Mouse (Mus musculus) lung, embryonic 16.5 days (tissue): Measurements from ENCODE around the gene Galnt10. TPM values are rescaled to one million over a fixed set of nuclear protein-coding genes. Genes with fewer than 3 reads are reported as not detected.
A peak's percentile ranks its signal among the peaks of the same experiment; 100 is the strongest.

Experiments
- ATAC-seq: fragments of 200-750 bp; cut with Nextera tagmentation; 2 replicates; pipeline ENCODE4 v1.8.0; 2017; ENCODE audit warnings: low read depth, mild to moderate bottlenecking, moderate library complexity
- H3K27ac ChIP-seq: fragments of 300-500 bp; sonication (generic); 2 replicates; pipeline ENCODE4 v1.5.1; 2014; ENCODE audit warnings: mild to moderate bottlenecking, control low read depth, low read length
- H3K27me3 ChIP-seq: fragments of 300-500 bp; sonication (generic); 2 replicates; pipeline ENCODE4 v1.6.1; 2014; ENCODE audit warnings: low read depth, low read length, mixed read lengths; ENCODE audit not compliant: control insufficient read depth, insufficient read depth
- H3K36me3 ChIP-seq: fragments of 300-500 bp; sonication (generic); 2 replicates; pipeline ENCODE4 v1.6.1; 2014; ENCODE audit warnings: low read length; ENCODE audit not compliant: control insufficient read depth, insufficient read depth
- H3K4me1 ChIP-seq: fragments of 300-500 bp; sonication (generic); replicated peaks from 2 replicates; pipeline ENCODE4 v1.6.1; 2014; ENCODE audit warnings: low read length, mixed read lengths; ENCODE audit not compliant: control insufficient read depth, insufficient read depth
- H3K4me2 ChIP-seq: fragments of 300-500 bp; sonication (generic); 2 replicates; pipeline ENCODE4 v1.6.1; 2014; ENCODE audit warnings: low read depth, low read length, control low read depth
- H3K4me3 ChIP-seq: fragments of 300-500 bp; sonication (generic); 2 replicates; pipeline ENCODE4 v1.5.1; 2014; ENCODE audit warnings: mild to moderate bottlenecking, low read length, control low read depth
- H3K9ac ChIP-seq: fragments of 300-500 bp; sonication (generic); 2 replicates; pipeline ENCODE4 v1.6.1; 2014; ENCODE audit warnings: low read length, control low read depth
- H3K9me3 ChIP-seq: fragments of 300-500 bp; sonication (generic); 2 replicates; pipeline ENCODE4 v1.6.1; 2016; ENCODE audit warnings: low read length; ENCODE audit not compliant: control insufficient read depth
- WGBS: fragments of 180-500 bp; shearing (Covaris S2); extraction: QIAGEN DNeasy Blood & Tissue Kit; methylation state at CpG from one replicate; pipeline ENCODE4 v1.1.7; 2014; 5-methylcytosine and 5-hydroxymethylcytosine counted together
- polyA plus RNA-seq: library from polyadenylated mRNA; unstranded; fragments of >200 nt; fragmentation: Nextera tagmentation; extraction: Ambion mirVana; gene quantifications from 2 replicates; pipeline ENCODE4 v1.2.1, GENCODE M21; 2015

Galnt10 gene
- polyA plus RNA-seq, 1 experiment from 2014 or later, result 12.8 TPM

DNA sequence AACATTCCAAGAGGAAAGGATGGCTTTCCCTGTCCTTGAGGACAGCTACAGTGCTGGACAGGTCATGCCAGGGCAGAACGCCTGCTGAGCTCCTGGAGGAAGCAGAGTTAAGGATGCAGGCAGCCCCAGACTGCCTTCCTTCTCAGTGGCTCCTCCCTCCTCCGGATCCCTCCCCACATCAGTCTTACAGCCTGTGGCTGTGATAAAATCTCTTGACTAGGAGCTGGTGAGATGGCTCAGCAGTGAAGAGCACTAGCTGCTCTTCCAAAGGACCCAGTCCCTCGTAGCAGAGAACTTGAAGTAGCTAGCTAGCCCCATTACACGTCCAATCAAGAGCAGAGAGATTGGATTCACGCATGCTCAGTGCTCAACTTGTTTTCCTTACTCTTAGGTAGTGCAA, 15.6 kb downstream of the Galnt10 start:
- H3K27ac ChIP-seq, result no peak overlapping the region
- ATAC-seq, result peak; percentile 45; the same call in 1 of the 2 replicates
- no peak overlapping the region for H3K4me2 ChIP-seq
- H3K4me3 ChIP-seq, result no peak overlapping the region
- WGBS, result 33% methylated on average over 5 of the region's 5 CpGs
- H3K36me3 ChIP-seq, result no peaks in the 10 kb centered on the region
- no peaks in the 10 kb centered on the region for H3K27me3 ChIP-seq
- H3K4me1 ChIP-seq, result no peaks in the 10 kb centered on the region
- no peak overlapping the region for H3K9ac ChIP-seq
- H3K9me3 ChIP-seq, result no peaks in the 10 kb centered on the region

- Histone ChIP-seq H3K4me1 (no peaks in the 10 kb centered on the region), H3K4me3 (no peak overlapping the region), H3K27ac (no peak overlapping the region)
Measured at GRCm38 (mm10) chr11:57661492-57662229, 16.4 kb downstream of the Galnt10 start.

DNA sequence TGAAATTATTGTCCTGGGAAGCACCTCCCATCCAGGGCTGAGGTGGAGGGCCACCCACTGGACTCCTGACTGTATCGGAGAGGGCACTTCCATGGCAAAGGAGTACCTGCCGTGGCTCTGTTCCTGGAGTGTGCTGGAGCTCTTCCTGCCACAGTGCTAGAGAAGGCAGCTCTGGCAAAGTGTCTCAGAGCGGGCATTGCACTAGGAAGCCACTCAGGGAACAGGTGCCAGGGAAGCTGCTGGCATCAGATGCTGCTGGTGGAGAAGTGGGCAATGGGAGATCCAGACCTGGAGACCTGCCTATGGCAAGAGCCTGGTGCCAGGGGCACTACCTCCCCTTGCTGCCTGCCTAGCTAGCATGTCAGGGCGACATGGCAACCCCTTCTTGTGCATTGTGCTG, 17.0 kb downstream of the Galnt10 start:
- no peak for ATAC-seq
- H3K9me3 ChIP-seq, result no peaks in the 10 kb centered on the region
- H3K27ac ChIP-seq, result no peak overlapping the region
- no peaks in the 10 kb centered on the region for H3K27me3 ChIP-seq
- H3K36me3 ChIP-seq, result no peaks in the 10 kb centered on the region
- H3K4me3 ChIP-seq, result no peak overlapping the region
- H3K4me2 ChIP-seq, result no peak overlapping the region
- H3K9ac ChIP-seq, result no peak overlapping the region
- no peaks in the 10 kb centered on the region for H3K4me1 ChIP-seq
- WGBS, result 81% methylated on average over 4 of the region's 4 CpGs

More at GRCm38 (mm10) chr11:57661492-57662229, 16.4 kb downstream of the Galnt10 start:
- Histone ChIP-seq H3K27me3 (no peaks in the 10 kb centered on the region), H3K9me3 (no peaks in the 10 kb centered on the region), H3K36me3 (no peaks in the 10 kb centered on the region), H3K4me2 (no peak overlapping the region), H3K9ac (no peak overlapping the region)
- WGBS, result 87% methylated on average over 19 of the region's 19 CpGs
- no peak for ATAC-seq

DNA sequence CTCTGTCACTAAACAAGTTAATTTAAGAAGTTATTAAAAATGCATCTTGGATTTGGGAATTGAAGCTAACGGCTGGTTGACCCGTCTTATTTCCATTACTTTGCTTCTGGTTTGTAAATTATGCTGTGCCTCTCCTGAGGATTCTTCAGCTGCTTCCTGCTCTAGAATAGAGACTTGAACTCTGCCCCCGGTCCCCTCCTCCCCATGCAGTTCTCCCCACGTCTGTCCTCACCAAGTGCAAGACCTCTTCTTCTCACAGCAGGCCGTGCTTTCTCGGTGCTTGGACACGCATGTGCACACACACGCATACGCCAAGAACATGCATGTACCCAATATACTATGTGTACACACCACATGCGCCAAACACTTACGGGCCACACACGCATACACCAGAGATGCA, 18.0 kb downstream of the Galnt10 start:
- ATAC-seq, result no peak
- Histone ChIP-seq H3K27me3 (no peaks in the 10 kb centered on the region), H3K4me3 (no peak overlapping the region), H3K36me3 (no peaks in the 10 kb centered on the region), H3K4me2 (no peak overlapping the region), H3K9ac (no peak overlapping the region), H3K9me3 (no peaks in the 10 kb centered on the region), H3K27ac (no peak overlapping the region), H3K4me1 (no peaks in the 10 kb centered on the region; the same call in 1 of the 2 replicates)
- WGBS, result 86% methylated on average over 12 of the region's 12 CpGs

DNA sequence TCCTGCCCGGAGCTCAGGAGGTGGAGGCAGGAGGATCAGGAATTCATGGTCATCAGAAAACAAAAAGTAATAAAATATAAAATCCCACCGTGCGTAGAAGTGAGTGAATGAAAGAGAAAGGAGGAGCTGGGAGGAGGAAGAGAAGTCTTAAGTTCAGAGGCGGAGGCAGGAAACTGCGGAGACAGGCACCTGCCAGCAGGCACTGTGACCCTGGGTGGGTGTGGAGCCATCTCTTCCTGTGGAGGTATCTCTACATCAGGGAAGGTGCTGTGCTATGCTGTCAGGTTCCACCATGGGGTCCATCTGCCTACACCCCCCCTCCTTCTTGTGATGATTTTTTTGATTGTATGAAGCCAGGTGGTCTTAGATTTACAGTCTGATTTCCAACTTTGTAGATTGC, 19.5 kb downstream of the Galnt10 start:
- H3K36me3 ChIP-seq, result no peaks in the 10 kb centered on the region
- H3K4me2 ChIP-seq, result no peak overlapping the region
- no peak overlapping the region for H3K27ac ChIP-seq
- no peaks in the 10 kb centered on the region for H3K27me3 ChIP-seq
- H3K9me3 ChIP-seq, result no peaks in the 10 kb centered on the region
- 70% methylated on average over 5 of the region's 5 CpGs for WGBS
- H3K4me3 ChIP-seq, result no peak overlapping the region
- H3K9ac ChIP-seq, result no peak overlapping the region
- no peak for ATAC-seq
- no peaks in the 10 kb centered on the region; the same call in 1 of the 2 replicates for H3K4me1 ChIP-seq

DNA sequence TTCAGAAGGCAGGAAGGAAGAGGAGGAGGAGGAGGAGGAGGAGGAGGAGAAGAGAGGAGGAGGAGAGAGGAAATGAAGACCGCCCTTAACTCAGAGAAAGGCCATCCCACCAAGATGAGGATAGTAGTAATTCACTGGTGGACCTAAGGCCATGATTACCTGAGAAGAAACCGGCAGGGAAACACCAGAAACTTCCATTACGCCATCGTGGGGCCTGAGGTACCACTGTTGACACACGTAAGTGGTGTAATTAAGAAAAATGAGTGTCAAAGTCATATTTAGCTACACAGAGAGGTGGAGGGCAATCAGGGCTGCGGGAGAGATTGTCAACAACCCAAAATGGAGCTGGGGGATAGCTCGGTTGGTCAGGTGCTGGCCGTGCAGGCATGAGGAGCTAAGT, 23.0 kb downstream of the Galnt10 start:
- H3K4me3 ChIP-seq, result no peak overlapping the region
- no peak overlapping the region for H3K9ac ChIP-seq
- no peak overlapping the region for H3K4me2 ChIP-seq
- H3K4me1 ChIP-seq, result peaks cover 11% of the 10 kb centered on the region
- no peaks in the 10 kb centered on the region for H3K27me3 ChIP-seq
- H3K27ac ChIP-seq, result no peak overlapping the region
- no peak for ATAC-seq
- 84% methylated on average over 8 of the region's 8 CpGs for WGBS
- H3K9me3 ChIP-seq, result no peaks in the 10 kb centered on the region
- H3K36me3 ChIP-seq, result no peaks in the 10 kb centered on the region

DNA sequence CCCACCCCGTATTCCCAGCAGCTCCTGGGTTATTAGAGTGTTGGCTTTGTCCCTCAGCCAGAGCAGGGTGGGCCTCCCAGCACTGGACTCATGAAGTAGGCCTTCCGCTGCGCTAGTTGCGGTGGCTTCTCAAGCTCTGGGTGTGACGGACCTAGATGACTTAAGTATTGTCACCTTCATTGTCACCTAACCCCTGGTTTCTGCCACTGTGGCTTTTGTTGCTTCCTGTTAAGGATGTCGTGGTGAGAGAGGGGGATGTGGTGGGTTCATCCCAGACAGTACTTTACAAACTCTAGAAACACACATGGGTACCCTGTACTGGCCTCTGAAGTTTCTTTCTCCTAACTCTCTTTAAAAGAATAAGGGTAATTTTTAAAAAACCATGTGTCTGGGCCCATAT, 24.3 kb downstream of the Galnt10 start:
- WGBS, result 84% methylated on average over 6 of the region's 6 CpGs
- Histone ChIP-seq H3K4me2 (no peak overlapping the region), H3K9ac (no peak overlapping the region), H3K9me3 (no peaks in the 10 kb centered on the region), H3K27ac (no peak overlapping the region), H3K4me1 (peaks cover 18% of the 10 kb centered on the region), H3K27me3 (no peaks in the 10 kb centered on the region), H3K4me3 (no peak overlapping the region), H3K36me3 (no peaks in the 10 kb centered on the region)
- no peak for ATAC-seq

GRCm38 (mm10) chr11:57671120-57671697, 26.0 kb downstream of the Galnt10 start:
- no peak for ATAC-seq
- H3K4me3 ChIP-seq, result no peak overlapping the region
- WGBS, result 11% methylated on average over 5 of the region's 5 CpGs
- peaks cover 18% of the 10 kb centered on the region for H3K4me1 ChIP-seq
- H3K4me2 ChIP-seq, result no peak overlapping the region
- no peak overlapping the region for H3K27ac ChIP-seq
- no peaks in the 10 kb centered on the region for H3K9me3 ChIP-seq
- no peaks in the 10 kb centered on the region for H3K27me3 ChIP-seq
- H3K36me3 ChIP-seq, result no peaks in the 10 kb centered on the region
- no peak overlapping the region for H3K9ac ChIP-seq

DNA sequence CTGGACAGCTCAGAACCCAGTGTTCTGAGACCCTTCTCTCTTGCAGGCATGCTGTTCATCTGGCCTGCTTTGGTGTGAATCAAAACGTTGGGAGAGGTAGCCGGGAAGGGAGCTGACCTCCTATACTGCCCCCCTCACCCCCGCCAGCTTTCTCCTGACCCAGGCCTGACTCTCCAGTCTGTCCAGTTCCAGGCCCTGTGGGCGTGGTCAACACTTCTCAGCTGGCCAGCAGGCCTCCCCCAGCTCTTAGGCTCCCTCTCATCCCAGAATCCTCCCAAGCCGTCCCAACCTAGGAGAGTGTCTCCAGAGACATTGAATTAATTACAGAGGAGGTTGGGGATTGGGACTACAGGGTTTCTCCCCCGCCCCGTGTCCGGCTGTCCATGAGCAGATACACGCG, 26.6 kb downstream of the Galnt10 start:
- Histone ChIP-seq H3K4me1 (peaks cover 18% of the 10 kb centered on the region), H3K4me3 (no peak overlapping the region), H3K27ac (no peak overlapping the region), H3K36me3 (no peaks in the 10 kb centered on the region), H3K4me2 (no peak overlapping the region), H3K9ac (no peak overlapping the region), H3K27me3 (no peaks in the 10 kb centered on the region), H3K9me3 (no peaks in the 10 kb centered on the region)
- ATAC-seq, result peak; percentile 59
- 53% methylated on average over 10 of the region's 10 CpGs for WGBS
